Comparison of ENCODE assay signal across 8 mouse cellular contexts in genomic region chr6:50526597-50527024, GRCm38 (mm10). TPM values are rescaled to one million over a fixed set of nuclear protein-coding genes. Genes with fewer than 3 reads are reported as not detected.
DNase-seq lines count a peak whose midpoint lies in the region; ATAC-seq and TF ChIP-seq lines count a peak whose summit lies in the region.

No protein-coding gene starts in this region.

- H3K4me1 ChIP-seq in bone marrow macrophage, adult 2 months (ENCODE audit: control insufficient read depth, insufficient read depth, low read length), result 0 out of 2 replicates have a peak, but pooled peaks cover 3% of the 10 kb centered on the region
- H3K4me1 ChIP-seq in embryonic facial prominence, embryonic 12.5 days, result no peaks in the 10 kb centered on the region
- no peaks in the 10 kb centered on the region for H3K4me1 ChIP-seq in hindbrain, postnatal 0 days (ENCODE audit: insufficient read depth, low read length)

- DNase-seq in ovary, postnatal 10 days (ENCODE audit: low spot score), result peak; percentile 19
- no peak for DNase-seq in ovary, adult 18-20 months (ENCODE audit: low spot score)
- peak; percentile 88 for DNase-seq in hindbrain, postnatal 0 days (ENCODE audit: low spot score)
- peak; percentile 80 to 85 for DNase-seq in left cerebral cortex, postnatal 25 days (ENCODE audit: low spot score in 2 of 2)
- DNase-seq in testis, postnatal 14 days (ENCODE audit: low spot score), result peak; percentile 49

- no peaks in the 10 kb centered on the region for H3K36me3 ChIP-seq in embryonic facial prominence, embryonic 12.5 days
- H3K36me3 ChIP-seq in hindbrain, postnatal 0 days (ENCODE audit: insufficient read depth, low read length), result no peaks in the 10 kb centered on the region
- H3K36me3 ChIP-seq in myocyte (ENCODE audit: control insufficient read depth, insufficient read depth), result no peaks in the 10 kb centered on the region

- ATAC-seq in embryonic facial prominence, embryonic 12.5 days (ENCODE audit: insufficient number of reproducible peaks, insufficient read depth, low FRiP score, low TSS enrichment), result 0 out of 2 replicates have a peak, but pooled peaks have one; percentile 22
- ATAC-seq in hindbrain, postnatal 0 days, result peak; percentile 74; the same call in 1 of the 2 replicates

- TF ChIP-seq POLR2A in bone marrow macrophage, adult 2 months (IDR thresholded peaks at IDR 0.05; ENCODE audit: borderline replicate concordance, low read depth, low read length), result no peak
- TF ChIP-seq POLR2A in myocyte (IDR thresholded peaks at IDR 0.05; ENCODE audit: insufficient read length, low read depth), result no peak

- H3ac ChIP-seq in myocyte (ENCODE audit: control insufficient read depth, insufficient read length), result no peak overlapping the region

- no peaks in the 10 kb centered on the region for H3K27me3 ChIP-seq in embryonic facial prominence, embryonic 12.5 days
- no peaks in the 10 kb centered on the region for H3K27me3 ChIP-seq in hindbrain, postnatal 0 days (ENCODE audit: insufficient read depth, low read length)
- no peaks in the 10 kb centered on the region for H3K27me3 ChIP-seq in myocyte (ENCODE audit: control insufficient read depth, insufficient read depth, insufficient read length)

- H3K9ac ChIP-seq in embryonic facial prominence, embryonic 12.5 days, result no peak overlapping the region
- no peak overlapping the region for H3K9ac ChIP-seq in hindbrain, postnatal 0 days (replicated peaks; ENCODE audit: low read length)

- H3K79me2 ChIP-seq in myocyte (ENCODE audit: control insufficient read depth, insufficient read depth), result no peaks in the 10 kb centered on the region

- TF ChIP-seq CTCF in bone marrow macrophage, adult 2 months (IDR thresholded peaks at IDR 0.05; ENCODE audit: low read depth, low read length), result peak; percentile 32; the same call in 1 of the 2 replicates
- TF ChIP-seq CTCF in hindbrain, postnatal 0 days (IDR thresholded peaks at IDR 0.05; ENCODE audit: low read depth), result peak; percentile 96

- no peaks in the 10 kb centered on the region for H3K9me3 ChIP-seq in embryonic facial prominence, embryonic 12.5 days
- H3K9me3 ChIP-seq in hindbrain, postnatal 0 days (ENCODE audit: low read length), result no peaks in the 10 kb centered on the region

- intact Hi-C loops in left cerebral cortex, postnatal 25 days (cut with DNase I), result loop anchor here (2.0 to 5.0 kb wide), 3 partner anchors 72 to 214 kb away; no protein-coding TSS in a partner anchor

- WGBS in embryonic facial prominence, embryonic 12.5 days, result 21% methylated on average over 7 of the region's 7 CpGs
- 12% methylated on average over 7 of the region's 7 CpGs for WGBS in hindbrain, postnatal 0 days

- H3K4me3 ChIP-seq in bone marrow macrophage, adult 2 months (ENCODE audit: insufficient read depth, low read length), result no peak overlapping the region
- no peak overlapping the region for H3K4me3 ChIP-seq in embryonic facial prominence, embryonic 12.5 days
- H3K4me3 ChIP-seq in hindbrain, postnatal 0 days (ENCODE audit: low read length), result no peak overlapping the region
- no peak overlapping the region for H3K4me3 ChIP-seq in myocyte

- H3K27ac ChIP-seq in bone marrow macrophage, adult 2 months (ENCODE audit: insufficient read depth, low read depth, low read length), result no peak overlapping the region
- H3K27ac ChIP-seq in embryonic facial prominence, embryonic 12.5 days, result no peak overlapping the region
- H3K27ac ChIP-seq in hindbrain, postnatal 0 days, result no peak overlapping the region

- H3K4me2 ChIP-seq in embryonic facial prominence, embryonic 12.5 days (replicated peaks), result no peak overlapping the region
- no peak overlapping the region for H3K4me2 ChIP-seq in hindbrain, postnatal 0 days (ENCODE audit: low read depth, low read length)
- peak overlapping the region; percentile 76 for H3K4me2 ChIP-seq in myocyte (ENCODE audit: low read depth)

TF ChIP-seq in myocyte, 11 proteins besides CTCF, POLR2A, EP300 and RAD21:
- TF ChIP-seq CEBPB (IDR thresholded peaks at IDR 0.05; ENCODE audit: insufficient read depth, poor library complexity, severe bottlenecking) (no peak), MYOD1 (IDR thresholded peaks at IDR 0.05; ENCODE audit: control insufficient read depth in 1 of 3, insufficient read length in 2 of 3, low read depth in 2 of 3) (no peak), TCF12 (IDR thresholded peaks at IDR 0.05; ENCODE audit: insufficient read depth, poor library complexity, severe bottlenecking) (no peak), USF1 (IDR thresholded peaks at IDR 0.05; ENCODE audit: low read depth) (no peak), TCF3 (IDR thresholded peaks at IDR 0.05; ENCODE audit: insufficient read length, low read depth) (no peak), POLR2AphosphoS2 (IDR thresholded peaks at IDR 0.05; ENCODE audit: insufficient read length, low read depth) (no peak), MYOG (IDR thresholded peaks at IDR 0.05; ENCODE audit: control insufficient read depth in 1 of 3, insufficient read depth in 1 of 3, insufficient read length in 2 of 3, low read depth in 2 of 3) (no peak), E2F4 (IDR thresholded peaks at IDR 0.05; ENCODE audit: insufficient read depth) (no peak), REST (IDR thresholded peaks at IDR 0.05; ENCODE audit: insufficient read depth, insufficient read length) (no peak), SRF (IDR thresholded peaks at IDR 0.05; ENCODE audit: control insufficient read depth, insufficient read length, low read depth) (no peak), MAX (IDR thresholded peaks at IDR 0.05; ENCODE audit: low read depth) (no peak)

RNA-seq across cellular contexts. Expression of gene Cycs, which starts 39.7 kb away (rescaled TPM):
- 6.7 and 10.3 TPM in 2 replicates for polyA plus RNA-seq in bone marrow macrophage, adult 2 months (2012; ENCODE audit: insufficient read depth, insufficient read length, missing spikeins)
- 65.3 and 71.2 TPM in 2 replicates for polyA plus RNA-seq in embryonic facial prominence, embryonic 12.5 days (2016; fragmentation: Nextera tagmentation; extraction: Ambion mirVana)
- total RNA-seq in hindbrain, postnatal 0 days (2014; rRNA removed), result 24.5 and 25.6 TPM in 2 replicates
- polyA plus RNA-seq in hindbrain, postnatal 0 days (2015; fragmentation: Nextera tagmentation; extraction: Ambion mirVana), result 94.0 TPM in 2 replicates
- 10 to 100 TPM; 45.3 to 47.7 TPM for total RNA-seq in left cerebral cortex, postnatal 25 days (2021)
- 51.9 TPM for polyA plus RNA-seq in myocyte (2012; fragmentation: generic; extraction: Trizol)
